Mouse (Mus musculus) lung, embryonic 16.5 days (tissue): ENCODE results near the gene Foxo6. TPM values are rescaled to one million over a fixed set of nuclear protein-coding genes. Genes with fewer than 3 reads are reported as not detected.

Source experiments
- ATAC-seq: fragments of 200-750 bp; cut with Nextera tagmentation; 2 replicates; pipeline ENCODE4 v1.8.0; 2017; ENCODE audit warnings: low read depth, mild to moderate bottlenecking, moderate library complexity
- H3K27ac ChIP-seq: fragments of 300-500 bp; sonication (generic); 2 replicates; pipeline ENCODE4 v1.5.1; 2014; ENCODE audit warnings: mild to moderate bottlenecking, control low read depth, low read length
- H3K27me3 ChIP-seq: fragments of 300-500 bp; sonication (generic); 2 replicates; pipeline ENCODE4 v1.6.1; 2014; ENCODE audit warnings: low read depth, low read length, mixed read lengths; ENCODE audit not compliant: control insufficient read depth, insufficient read depth
- H3K36me3 ChIP-seq: fragments of 300-500 bp; sonication (generic); 2 replicates; pipeline ENCODE4 v1.6.1; 2014; ENCODE audit warnings: low read length; ENCODE audit not compliant: control insufficient read depth, insufficient read depth
- H3K4me1 ChIP-seq: fragments of 300-500 bp; sonication (generic); replicated peaks from 2 replicates; pipeline ENCODE4 v1.6.1; 2014; ENCODE audit warnings: low read length, mixed read lengths; ENCODE audit not compliant: control insufficient read depth, insufficient read depth
- H3K4me2 ChIP-seq: fragments of 300-500 bp; sonication (generic); 2 replicates; pipeline ENCODE4 v1.6.1; 2014; ENCODE audit warnings: low read depth, low read length, control low read depth
- H3K4me3 ChIP-seq: fragments of 300-500 bp; sonication (generic); 2 replicates; pipeline ENCODE4 v1.5.1; 2014; ENCODE audit warnings: mild to moderate bottlenecking, low read length, control low read depth
- H3K9ac ChIP-seq: fragments of 300-500 bp; sonication (generic); 2 replicates; pipeline ENCODE4 v1.6.1; 2014; ENCODE audit warnings: low read length, control low read depth
- H3K9me3 ChIP-seq: fragments of 300-500 bp; sonication (generic); 2 replicates; pipeline ENCODE4 v1.6.1; 2016; ENCODE audit warnings: low read length; ENCODE audit not compliant: control insufficient read depth
- WGBS: fragments of 180-500 bp; shearing (Covaris S2); extraction: QIAGEN DNeasy Blood & Tissue Kit; methylation state at CpG from one replicate; pipeline ENCODE4 v1.1.7; 2014; 5-methylcytosine and 5-hydroxymethylcytosine counted together
- polyA plus RNA-seq: library from polyadenylated mRNA; unstranded; fragments of >200 nt; fragmentation: Nextera tagmentation; extraction: Ambion mirVana; gene quantifications from 2 replicates; pipeline ENCODE4 v1.2.1, GENCODE M21; 2015

The Foxo6 gene
- 0.15 and 0.24 TPM in 2 replicates for polyA plus RNA-seq

DNA sequence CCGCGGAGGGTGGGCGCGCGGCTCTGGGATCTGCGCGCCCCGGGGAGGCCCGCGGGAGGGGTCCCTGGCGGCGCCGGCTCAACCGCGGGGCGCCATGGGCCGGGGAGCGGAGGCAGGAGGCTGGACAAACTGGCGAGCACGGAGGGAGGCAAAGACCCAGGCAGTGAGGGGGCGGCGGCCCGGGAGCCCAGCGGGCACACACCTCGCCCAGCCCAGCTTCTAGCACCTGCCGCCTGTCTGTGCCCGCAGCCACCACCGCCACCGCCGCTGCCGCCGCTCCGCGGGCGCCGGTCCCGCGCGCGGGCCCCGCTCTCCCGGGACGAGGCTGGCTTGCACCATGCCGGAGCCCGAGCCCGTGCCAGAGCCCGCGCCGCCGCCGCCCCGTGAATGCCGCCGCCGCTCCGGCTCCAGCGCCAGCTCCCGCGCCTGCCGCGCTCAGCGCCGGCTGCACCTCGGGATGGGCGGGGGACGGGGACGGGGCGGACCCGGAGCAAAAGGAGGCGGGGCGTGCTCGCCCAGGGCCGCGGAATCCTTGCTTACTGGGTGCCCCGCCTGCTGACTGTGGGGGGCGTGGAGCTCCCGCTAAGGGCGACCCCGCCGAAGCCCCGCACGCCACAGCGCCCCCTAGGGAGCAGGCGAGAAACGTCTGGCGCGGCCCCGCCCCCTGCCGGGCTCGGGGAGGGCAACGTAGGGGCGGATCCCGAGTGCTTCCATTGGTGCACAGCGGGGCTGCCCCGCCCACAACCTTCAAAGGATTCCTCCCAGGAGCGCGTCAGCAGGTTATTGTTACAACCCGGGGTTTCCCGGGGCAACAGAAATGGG, at the start of gene Foxo6:
Foxo6 (minus strand) TSS at position 60 of the 822 bp plus-strand sequence.
- peak within 1 kb of the TSS; percentile 100 for H3K4me2 ChIP-seq
- peak within 1 kb of the TSS; percentile 67 for H3K9ac ChIP-seq
- no peak within 1 kb of the TSS for H3K27ac ChIP-seq
- H3K36me3 ChIP-seq, result no peaks in the 10 kb centered on the region
- H3K27me3 ChIP-seq, result peaks cover 31% of the 10 kb centered on the region
- H3K9me3 ChIP-seq, result no peaks in the 10 kb centered on the region
- ATAC-seq, result peak; percentile 91
- H3K4me3 ChIP-seq, result peak within 1 kb of the TSS; percentile 63
- peaks cover 18% of the 10 kb centered on the region for H3K4me1 ChIP-seq
- WGBS, result under 1% methylated on average over 77 of the region's 99 CpGs

DNA sequence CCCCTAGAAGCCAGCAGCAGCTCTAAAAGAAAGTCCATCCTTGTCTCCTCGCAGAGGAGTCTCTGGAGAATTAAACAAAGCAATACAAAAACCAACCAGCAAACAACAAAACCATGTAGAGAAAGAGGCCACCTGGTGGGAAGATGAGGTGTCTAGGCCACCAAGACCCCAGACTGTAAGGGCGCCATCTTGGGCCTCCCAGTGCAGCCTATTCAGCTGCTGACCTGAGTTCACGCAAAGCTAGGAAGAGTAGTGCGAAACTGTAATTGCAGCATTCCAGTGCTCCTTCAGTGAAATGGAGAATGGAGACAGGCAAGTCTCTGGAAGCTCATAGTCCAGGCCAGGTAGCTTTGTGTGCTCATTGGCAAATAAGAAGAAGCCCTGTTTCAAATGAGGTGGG, 47.2 kb upstream of the Foxo6 start:
- Histone ChIP-seq H3K4me2 (no peak overlapping the region), H3K9ac (no peak overlapping the region), H3K27me3 (no peaks in the 10 kb centered on the region; the same call in 1 of the 2 replicates), H3K27ac (no peak overlapping the region), H3K4me1 (no peaks in the 10 kb centered on the region), H3K4me3 (no peak overlapping the region), H3K9me3 (no peaks in the 10 kb centered on the region), H3K36me3 (no peaks in the 10 kb centered on the region)
- no peak for ATAC-seq
- 89% methylated on average over 4 of the region's 4 CpGs for WGBS

DNA sequence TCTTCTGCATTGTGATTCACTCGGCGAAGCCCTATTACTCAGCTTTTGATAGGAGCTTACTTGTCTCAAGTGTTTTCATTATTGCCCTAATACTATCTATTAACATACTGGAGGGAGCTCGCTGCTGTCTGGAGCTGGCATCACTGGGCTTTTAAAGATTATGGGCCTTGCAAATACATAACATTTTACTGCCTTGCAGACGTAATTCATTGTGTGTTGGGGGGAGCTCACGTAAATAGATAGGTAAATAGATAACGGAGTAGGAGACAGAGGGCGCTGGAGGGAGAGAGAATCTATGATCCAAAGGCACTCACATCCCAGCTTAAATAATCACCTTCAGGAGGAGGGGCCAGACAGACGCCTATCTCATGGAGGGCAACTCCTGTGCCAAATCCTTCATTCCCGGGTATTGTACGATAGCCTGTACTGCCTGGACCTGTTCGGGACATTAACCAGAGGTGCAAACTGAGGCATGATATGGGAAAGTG, 45.8 kb upstream of the Foxo6 start:
- ATAC-seq, result no peak
- H3K4me1 ChIP-seq, result no peaks in the 10 kb centered on the region
- no peaks in the 10 kb centered on the region for H3K36me3 ChIP-seq
- H3K4me2 ChIP-seq, result no peak overlapping the region
- no peak overlapping the region for H3K27ac ChIP-seq
- 27% methylated on average over 11 of the region's 11 CpGs for WGBS
- H3K9me3 ChIP-seq, result no peaks in the 10 kb centered on the region
- H3K9ac ChIP-seq, result no peak overlapping the region
- no peak overlapping the region for H3K4me3 ChIP-seq
- no peaks in the 10 kb centered on the region; the same call in 1 of the 2 replicates for H3K27me3 ChIP-seq

DNA sequence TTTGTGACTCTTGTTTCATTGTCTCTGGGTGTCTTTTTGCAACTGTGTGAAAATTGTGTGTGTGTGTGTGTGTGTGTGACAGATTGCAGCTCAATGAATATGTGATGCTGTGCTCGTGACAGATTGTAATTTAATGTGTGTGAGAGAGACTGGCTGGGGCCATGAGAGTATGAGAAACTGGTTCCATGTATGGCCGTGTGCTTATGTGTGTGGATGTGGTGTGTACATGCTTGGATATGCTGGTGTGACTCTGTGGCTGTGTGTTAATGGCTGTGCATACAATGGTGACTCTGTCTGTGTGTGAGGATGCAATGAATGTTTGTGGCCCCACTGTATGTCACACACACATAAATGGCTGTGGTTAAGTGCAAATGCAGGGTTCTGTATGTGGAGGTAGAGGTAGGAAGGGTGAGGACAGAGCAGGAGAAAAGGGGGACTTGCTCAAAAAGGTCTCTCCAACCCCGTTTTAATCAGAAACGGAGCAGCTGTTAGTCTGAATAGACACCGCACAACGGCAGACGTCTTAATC, 45.3 kb upstream of the Foxo6 start:
- WGBS, result 44% methylated on average over 7 of the region's 7 CpGs
- H3K9me3 ChIP-seq, result no peaks in the 10 kb centered on the region
- no peak overlapping the region for H3K4me3 ChIP-seq
- ATAC-seq, result no peak
- H3K27ac ChIP-seq, result no peak overlapping the region
- no peaks in the 10 kb centered on the region for H3K36me3 ChIP-seq
- H3K27me3 ChIP-seq, result no peaks in the 10 kb centered on the region; the same call in 1 of the 2 replicates
- no peaks in the 10 kb centered on the region for H3K4me1 ChIP-seq
- no peak overlapping the region for H3K4me2 ChIP-seq
- H3K9ac ChIP-seq, result no peak overlapping the region

DNA sequence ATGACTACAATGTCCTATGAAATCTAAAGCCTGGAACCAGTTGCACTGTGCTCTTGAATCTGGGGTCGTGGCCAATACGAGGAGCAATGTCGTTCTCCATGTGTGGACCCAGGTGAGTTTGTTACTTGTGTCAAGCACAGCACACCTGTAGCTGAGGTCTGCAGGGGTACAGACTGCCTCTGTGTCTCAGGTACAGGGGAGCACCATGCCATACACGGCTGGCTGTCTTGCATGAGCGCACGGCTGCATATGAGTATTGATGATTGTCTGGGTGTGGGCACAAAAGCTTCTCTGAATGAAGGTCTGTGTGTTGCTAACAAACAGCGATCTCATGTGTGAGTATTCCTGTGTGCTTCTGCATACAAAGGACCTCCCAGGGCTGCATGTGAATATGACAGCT, 44.8 kb upstream of the Foxo6 start:
- WGBS, result 80% methylated on average over 7 of the region's 7 CpGs
- Histone ChIP-seq H3K36me3 (no peaks in the 10 kb centered on the region), H3K27ac (no peak overlapping the region), H3K9ac (no peak overlapping the region), H3K9me3 (no peaks in the 10 kb centered on the region), H3K27me3 (no peaks in the 10 kb centered on the region; the same call in 1 of the 2 replicates), H3K4me3 (no peak overlapping the region), H3K4me2 (no peak overlapping the region), H3K4me1 (no peaks in the 10 kb centered on the region)
- no peak for ATAC-seq

DNA sequence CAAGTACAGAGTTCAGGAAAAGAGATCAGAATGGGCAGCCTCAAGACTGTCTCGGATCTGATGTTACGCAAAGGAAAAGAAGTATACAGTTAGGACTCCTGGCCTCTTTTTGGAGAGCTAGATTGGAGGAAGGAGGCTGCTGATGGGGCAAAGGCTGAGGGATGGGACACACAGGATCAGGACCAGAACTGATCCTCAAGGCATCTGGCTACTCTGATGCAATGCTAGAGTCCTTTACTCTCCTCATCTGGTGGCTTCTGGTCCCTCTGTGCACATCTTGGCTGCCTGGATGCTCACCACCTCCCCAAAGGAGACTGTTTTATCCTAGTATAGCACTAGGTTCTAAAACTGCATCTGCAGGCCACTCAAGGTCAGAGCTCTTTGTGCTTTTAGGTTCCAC, 44.4 kb upstream of the Foxo6 start:
- H3K9ac ChIP-seq, result no peak overlapping the region
- WGBS, result 86% methylated on average over 2 of the region's 2 CpGs
- H3K4me3 ChIP-seq, result no peak overlapping the region
- H3K36me3 ChIP-seq, result no peaks in the 10 kb centered on the region
- H3K27ac ChIP-seq, result no peak overlapping the region
- no peak for ATAC-seq
- H3K27me3 ChIP-seq, result no peaks in the 10 kb centered on the region; the same call in 1 of the 2 replicates
- H3K4me2 ChIP-seq, result no peak overlapping the region
- no peaks in the 10 kb centered on the region for H3K4me1 ChIP-seq
- no peaks in the 10 kb centered on the region for H3K9me3 ChIP-seq

DNA sequence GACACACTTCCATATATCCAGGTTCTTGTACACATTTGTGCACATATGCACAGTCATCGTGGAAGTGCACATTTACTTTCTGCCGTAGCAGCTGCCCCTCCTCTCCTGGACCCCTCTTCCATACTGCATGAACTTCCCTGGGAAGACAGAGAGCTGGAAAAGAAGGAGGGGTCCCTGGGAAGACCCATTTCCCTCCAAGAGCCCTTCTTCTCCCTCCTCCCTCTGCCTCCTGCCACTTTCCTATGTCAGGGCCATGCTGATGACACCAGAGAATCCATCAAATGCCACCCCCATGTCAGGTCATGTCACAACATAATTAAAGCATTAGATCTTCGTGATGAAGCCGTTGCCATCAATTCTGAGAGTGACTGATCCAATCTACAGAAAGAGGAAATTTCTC, 38.6 kb upstream of the Foxo6 start:
- no peak overlapping the region for H3K4me3 ChIP-seq
- no peaks in the 10 kb centered on the region for H3K9me3 ChIP-seq
- H3K27ac ChIP-seq, result no peak overlapping the region
- WGBS, result 54% methylated on average over 4 of the region's 4 CpGs
- no peak overlapping the region for H3K9ac ChIP-seq
- H3K27me3 ChIP-seq, result no peaks in the 10 kb centered on the region
- H3K4me1 ChIP-seq, result no peaks in the 10 kb centered on the region
- no peak for ATAC-seq
- H3K36me3 ChIP-seq, result no peaks in the 10 kb centered on the region
- no peak overlapping the region for H3K4me2 ChIP-seq

DNA sequence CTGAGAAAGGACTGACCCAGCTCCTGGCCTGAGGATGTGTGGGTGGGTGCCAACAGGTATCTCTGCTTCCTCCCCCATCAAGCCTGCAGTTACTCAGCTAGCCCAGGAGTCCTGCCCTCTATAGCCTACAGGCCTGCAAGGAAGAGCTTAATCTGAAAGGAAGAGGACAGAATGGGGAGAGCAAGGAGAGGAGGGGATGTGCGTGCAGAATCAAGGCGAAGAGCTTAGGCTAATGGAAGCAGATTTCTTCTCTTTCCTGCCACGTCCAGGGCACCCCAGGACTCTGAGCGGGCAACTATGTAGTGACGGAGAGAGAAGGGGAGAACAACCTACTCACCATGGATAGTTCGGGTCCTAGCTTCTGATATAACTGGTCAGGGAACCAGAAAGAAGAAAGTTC, 37.9 kb upstream of the Foxo6 start:
- 75% methylated on average over 6 of the region's 6 CpGs for WGBS
- H3K27me3 ChIP-seq, result no peaks in the 10 kb centered on the region
- H3K9ac ChIP-seq, result no peak overlapping the region

DNA sequence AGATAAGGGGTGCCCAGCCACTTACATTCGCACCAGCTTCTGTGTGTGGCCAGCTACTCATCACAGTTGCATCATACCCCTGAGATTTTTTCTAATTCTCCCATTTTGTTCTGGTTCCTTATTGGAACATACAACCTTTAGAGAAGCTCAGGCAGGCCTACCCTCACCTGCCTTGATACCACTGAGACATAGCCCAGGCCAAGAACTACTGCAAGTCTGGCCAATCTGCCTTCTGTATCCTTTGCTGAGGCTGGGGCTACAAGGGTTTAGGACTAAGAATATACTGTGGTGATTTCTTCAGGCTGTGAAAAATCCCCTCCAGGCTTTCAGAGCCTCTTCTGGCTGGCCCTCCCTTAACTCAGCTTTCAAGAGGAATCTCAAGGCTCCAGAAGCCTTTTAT, 36.7 kb upstream of the Foxo6 start:
- no peaks in the 10 kb centered on the region for H3K9me3 ChIP-seq
- no peak overlapping the region for H3K9ac ChIP-seq
- H3K27me3 ChIP-seq, result no peaks in the 10 kb centered on the region
- ATAC-seq, result no peak
- H3K27ac ChIP-seq, result no peak overlapping the region
- H3K4me2 ChIP-seq, result no peak overlapping the region
- no peaks in the 10 kb centered on the region for H3K4me1 ChIP-seq
- no peak overlapping the region for H3K4me3 ChIP-seq
- 88% methylated on average over 1 of the region's 1 CpGs for WGBS
- no peaks in the 10 kb centered on the region for H3K36me3 ChIP-seq

More for the DNA sequence above, 37.9 kb upstream of the Foxo6 start:
- Histone ChIP-seq H3K4me1 (no peaks in the 10 kb centered on the region), H3K4me3 (no peak overlapping the region), H3K27ac (no peak overlapping the region), H3K36me3 (no peaks in the 10 kb centered on the region), H3K4me2 (no peak overlapping the region), H3K9me3 (no peaks in the 10 kb centered on the region)
- no peak for ATAC-seq
